Mouse (Mus musculus) adrenal gland, postnatal 14 days (tissue): ENCODE measurements around the gene Isoc2b. TPM values are rescaled to one million over a fixed set of nuclear protein-coding genes. Genes with fewer than 3 reads are reported as not detected.
"Not testable (repeated sequence)": the region's sequence is repeated elsewhere in the genome, so short reads cannot be mapped to it uniquely, and the experiment has no call there.

Experiments used
- DNase-seq: peaks from one replicate; pipeline ENCODE4 v3.0.0; 2021; ENCODE audit warnings: mixed read lengths
- total RNA-seq: library from RNA; stranded (reverse); gene quantifications from 2 replicates; pipeline ENCODE4 v1.2.3, GENCODE M21; 2021

Gene Isoc2b
- total RNA-seq, 1 experiment from 2014 or later: 12.5 TPM

DNA sequence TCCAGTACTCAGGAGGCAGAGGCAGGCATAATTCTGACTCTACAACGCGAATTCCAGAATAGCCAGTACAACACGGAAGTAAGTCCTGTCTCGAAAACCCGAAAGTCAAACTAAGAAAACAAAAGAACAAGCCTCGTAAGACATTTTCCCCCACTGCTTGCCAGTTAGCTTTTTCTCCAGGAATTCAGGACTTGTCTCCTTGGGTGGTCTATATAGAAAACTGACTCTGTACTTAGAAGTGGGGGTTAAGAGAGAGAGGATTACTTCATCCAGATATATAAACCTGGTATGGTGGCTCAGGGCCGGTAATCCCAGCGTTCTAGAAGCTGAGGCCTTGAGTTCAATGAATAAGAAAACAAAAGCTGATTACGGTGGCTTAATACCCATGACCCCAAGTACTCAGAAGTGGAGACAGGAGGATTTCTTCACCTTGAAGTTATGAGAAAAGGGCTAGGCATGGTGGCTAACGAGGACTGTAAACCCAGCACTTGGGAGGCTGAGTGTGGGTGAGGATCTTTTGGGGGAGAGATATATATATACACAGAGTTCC, 3.4 kb downstream of the Isoc2b start:
- no peak for DNase-seq

- DNase-seq: peak; percentile 97
Measured at GRCm38 (mm10) chr7:4865579-4866493, 4.2 kb downstream of the Isoc2b start.

- peak; percentile 74 for DNase-seq
Measured at GRCm38 (mm10) chr7:4865090-4865489, 5.0 kb downstream of the Isoc2b start.

- DNase-seq: peak; percentile 60
Measured at GRCm38 (mm10) chr7:4864130-4864845, 5.8 kb downstream of the Isoc2b start.

DNA sequence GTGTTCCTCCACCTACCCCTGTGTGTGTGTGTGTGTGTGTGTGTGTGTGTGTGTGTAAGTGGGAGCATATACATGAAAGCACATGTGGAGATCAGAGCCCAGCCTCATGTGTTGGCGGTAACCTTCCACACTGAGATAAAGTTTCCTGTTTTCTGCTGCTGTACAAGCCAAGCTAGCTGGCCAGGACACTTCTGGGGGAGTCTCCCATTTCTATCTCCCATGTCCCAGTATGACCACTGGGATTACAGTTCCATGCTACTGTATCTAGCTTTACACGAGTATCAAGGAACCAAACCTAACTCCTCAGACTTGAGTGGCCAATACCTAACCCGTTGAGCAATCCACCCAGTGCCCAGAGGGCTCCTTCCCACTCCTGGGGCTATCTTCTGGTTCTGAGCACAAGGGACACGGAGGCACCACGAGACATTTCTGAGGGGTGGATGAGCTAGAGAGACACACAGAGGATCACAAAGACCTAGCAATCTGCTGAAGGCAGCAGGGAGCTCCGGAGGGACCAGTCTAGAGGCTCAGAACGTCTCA, 6.4 kb downstream of the Isoc2b start:
- DNase-seq: no peak

GRCm38 (mm10) chr7:4863041-4863440, 7.0 kb downstream of the Isoc2b start:
- peak; percentile 94 for DNase-seq

GRCm38 (mm10) chr7:4860926-4861325, 9.1 kb downstream of the Isoc2b start:
- DNase-seq: not testable (repeated sequence)

DNA sequence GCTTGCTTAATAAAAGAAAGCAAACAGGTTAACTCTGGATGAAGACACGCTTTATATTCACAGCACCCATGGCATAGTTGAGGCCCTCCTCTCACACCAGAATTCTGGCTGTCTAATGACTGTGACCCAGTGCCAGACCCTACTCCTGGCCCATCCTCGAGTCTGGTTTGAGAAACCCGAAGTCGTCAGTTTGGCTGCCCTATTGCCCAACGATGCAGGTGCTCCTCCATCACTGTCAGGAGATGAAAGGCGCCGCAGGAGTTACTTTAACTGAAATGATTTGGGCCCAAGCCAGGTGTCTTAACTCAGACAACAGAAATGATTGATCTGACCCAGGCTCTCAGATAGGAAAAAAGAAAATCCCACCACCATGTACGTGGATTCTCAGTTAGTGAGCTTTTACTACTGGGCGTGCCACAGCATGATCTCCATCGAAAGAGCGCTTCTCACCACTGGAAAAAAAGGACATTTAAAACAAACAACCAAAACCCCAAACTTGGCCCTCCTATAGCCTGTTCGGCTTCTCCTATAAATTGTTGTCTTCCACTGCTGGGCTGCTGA, 10.6 kb downstream of the Isoc2b start:
- DNase-seq: no peak

GRCm38 (mm10) chr7:4857321-4857720, 12.7 kb downstream of the Isoc2b start:
- no peak for DNase-seq

GRCm38 (mm10) chr7:4856508-4856907, 13.6 kb downstream of the Isoc2b start:
- DNase-seq: no peak

DNA sequence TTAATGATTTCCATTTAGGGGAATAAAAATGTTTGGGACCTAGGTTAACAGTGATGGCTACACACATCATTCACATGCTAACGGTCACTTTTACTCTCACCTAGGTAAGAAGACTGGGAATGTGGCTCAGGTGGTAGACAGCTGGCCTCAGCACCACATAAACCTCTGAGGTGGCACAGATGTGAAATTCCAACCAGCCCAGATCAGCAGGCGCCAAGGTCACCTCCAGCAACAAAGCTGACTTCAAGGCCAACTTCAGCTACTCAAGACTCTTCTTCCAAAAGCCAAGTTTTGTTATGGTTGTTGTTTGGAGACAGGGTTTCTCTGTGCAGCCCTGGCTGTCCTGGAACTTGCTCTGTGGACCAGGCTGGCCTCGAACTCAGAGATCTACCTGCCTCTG, 16.4 kb downstream of the Isoc2b start:
- no peak for DNase-seq

DNA sequence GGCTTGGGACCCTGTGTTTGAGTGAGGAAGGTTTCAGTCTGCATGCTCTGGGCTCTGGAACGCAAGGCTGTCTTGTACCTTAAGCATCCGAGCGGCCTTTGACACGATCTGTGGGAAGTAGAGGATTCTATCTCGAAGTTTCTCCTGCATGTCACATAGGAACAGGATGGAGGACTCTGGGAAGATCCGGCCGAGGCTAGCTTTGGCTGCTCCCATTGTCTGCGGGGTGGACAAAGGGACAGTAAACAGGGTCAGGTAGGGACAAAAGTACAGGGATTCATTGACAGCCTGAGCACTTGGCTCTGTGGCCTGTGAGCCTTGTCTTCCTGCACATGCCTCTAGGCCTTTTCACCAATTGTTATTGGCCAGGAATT, 18.8 kb downstream of the Isoc2b start:
- DNase-seq: no peak

DNA sequence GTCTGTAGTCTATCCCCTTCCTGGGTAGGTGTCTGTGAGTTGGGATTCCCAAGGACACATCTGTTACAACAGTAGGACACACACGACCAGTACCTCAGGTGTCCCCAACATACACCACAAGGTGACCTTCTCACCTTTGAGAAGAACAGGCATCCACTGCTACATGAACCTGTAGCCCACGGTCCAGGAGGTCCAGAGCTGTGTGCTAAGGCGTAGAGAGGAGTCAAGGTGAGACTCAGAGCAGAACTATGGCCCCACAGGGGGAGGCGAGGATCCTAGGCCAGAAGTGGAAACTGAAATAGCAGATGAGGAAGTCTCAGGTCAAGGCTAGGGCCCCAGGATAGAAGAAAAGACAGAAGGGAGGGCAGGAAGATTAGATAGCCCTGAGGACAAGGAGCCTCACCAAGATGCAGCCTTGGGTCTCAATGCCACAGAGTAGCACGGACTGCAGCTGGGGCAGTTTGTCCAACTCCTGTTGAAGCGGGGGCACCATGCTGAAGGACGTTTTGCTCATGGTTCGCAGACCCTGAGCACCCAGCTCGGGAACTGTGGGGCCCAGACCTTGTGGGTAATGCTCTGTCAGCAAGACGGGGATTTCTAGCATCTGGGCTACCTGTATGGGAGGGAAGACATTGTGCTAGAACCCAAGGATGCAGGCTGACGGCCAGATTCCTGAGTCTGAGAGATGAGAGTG, 19.3 kb downstream of the Isoc2b start:
- no peak for DNase-seq

DNA sequence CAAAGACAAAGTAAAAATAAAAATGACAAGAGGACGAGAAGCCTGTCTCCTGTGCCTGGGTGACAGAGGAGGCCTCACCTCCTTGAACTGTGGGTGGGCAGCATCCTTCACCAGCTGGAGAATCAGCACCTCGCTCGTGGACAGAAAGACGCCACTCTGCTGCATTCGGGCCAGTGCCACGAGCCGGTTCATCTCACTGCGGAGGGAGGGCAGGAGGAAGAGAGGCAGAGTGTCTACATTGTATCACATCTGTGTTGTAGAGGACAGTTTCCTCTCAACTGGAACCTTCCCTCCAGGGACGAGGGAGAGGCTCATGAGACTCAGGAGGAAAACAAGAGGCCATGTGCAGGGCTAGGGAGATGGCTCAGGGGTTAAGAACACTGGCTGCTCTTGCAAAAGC, 20.7 kb downstream of the Isoc2b start:
- no peak for DNase-seq

GRCm38 (mm10) chr7:4844917-4845309, 25.1 kb downstream of the Isoc2b start:
- DNase-seq: peak; percentile 83

- DNase-seq: no peak
Measured at GRCm38 (mm10) chr7:4844245-4844916, 25.7 kb downstream of the Isoc2b start, which contains the start of gene Shisa7. Shisa7 (minus strand) TSS chr7:4844696.

GRCm38 (mm10) chr7:4843604-4844244, 26.3 kb downstream of the Isoc2b start:
- peak; percentile 47 for DNase-seq

DNA sequence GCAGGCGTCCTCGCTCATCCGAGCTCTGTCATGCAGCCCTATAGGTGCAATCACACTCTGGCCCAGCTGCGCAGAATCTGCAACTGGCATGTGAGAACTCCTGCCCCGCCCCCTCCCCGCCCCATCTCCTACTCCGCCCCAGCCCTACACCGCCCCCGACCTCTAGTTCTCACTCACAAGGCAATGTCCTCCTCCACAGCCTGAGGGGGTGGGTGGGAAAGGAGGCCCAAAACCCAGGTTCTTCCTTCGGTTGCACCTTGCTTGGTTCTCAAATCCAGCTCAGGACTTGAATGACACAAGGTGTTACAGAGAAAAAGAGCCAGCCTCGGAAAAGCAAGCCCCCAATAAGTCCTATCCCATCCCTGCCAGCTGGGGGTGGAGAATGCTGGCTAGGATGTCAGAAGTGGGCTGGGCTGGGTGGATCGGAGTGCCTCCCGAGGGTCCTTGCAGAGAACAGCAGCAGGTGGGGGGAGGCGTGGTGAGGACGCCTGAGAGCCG, 27.4 kb downstream of the Isoc2b start:
- DNase-seq: peak; percentile 23

GRCm38 (mm10) chr7:4842077-4842476, 28.0 kb downstream of the Isoc2b start:
- DNase-seq: no peak

- DNase-seq: no peak
Measured at GRCm38 (mm10) chr7:4837639-4838038, 32.4 kb downstream of the Isoc2b start.
